Mouse (Mus musculus): Measurements from ENCODE around the gene Ufsp2. TPM values are rescaled to one million over a fixed set of nuclear protein-coding genes. Genes with fewer than 3 reads are reported as not detected.

Gene Ufsp2
- polyA plus RNA-seq, 1 experiment from 2014 or later = 83.1 TPM

Other genes starting within 250 kb of the Ufsp2 start
- gene Pdlim3, start 90.1 kb upstream of the Ufsp2 start, polyA plus RNA-seq (2015; fragmentation: Nextera tagmentation; extraction: Ambion mirVana) = 94.0 and 97.7 TPM in 2 replicates
- gene Ccdc110, start 40.9 kb upstream of the Ufsp2 start, polyA plus RNA-seq (2015; fragmentation: Nextera tagmentation; extraction: Ambion mirVana) = not detected in 2 replicates
- 2.2 and 2.4 TPM in 2 replicates for gene 1700029J07Rik, start 276 bp upstream of the Ufsp2 start, polyA plus RNA-seq (2015; fragmentation: Nextera tagmentation; extraction: Ambion mirVana)
- gene Lrp2bp, start 23.8 kb downstream of the Ufsp2 start, polyA plus RNA-seq (2015; fragmentation: Nextera tagmentation; extraction: Ambion mirVana) = 0.38 and 1.0 TPM in 2 replicates
- gene Ankrd37, start 30.2 kb downstream of the Ufsp2 start, polyA plus RNA-seq (2015; fragmentation: Nextera tagmentation; extraction: Ambion mirVana) = 31.7 and 43.8 TPM in 2 replicates
- 15.0 and 17.1 TPM in 2 replicates for gene Cfap97, start 176.2 kb downstream of the Ufsp2 start, polyA plus RNA-seq (2015; fragmentation: Nextera tagmentation; extraction: Ambion mirVana)
- 5.9 and 7.6 TPM in 2 replicates for gene Snx25, start 176.6 kb downstream of the Ufsp2 start, polyA plus RNA-seq (2015; fragmentation: Nextera tagmentation; extraction: Ambion mirVana)
- gene Slc25a4, start 235.8 kb downstream of the Ufsp2 start, polyA plus RNA-seq (2015; fragmentation: Nextera tagmentation; extraction: Ambion mirVana) = 360 and 397 TPM in 2 replicates

Measured in intestine, embryonic 16.5 days (tissue).